Mouse (Mus musculus) lung, postnatal 0 days (tissue): ENCODE results near the gene Wbp2. TPM values are rescaled to one million over a fixed set of nuclear protein-coding genes. Genes with fewer than 3 reads are reported as not detected.
"Not testable (repeated sequence)": the region's sequence is repeated elsewhere in the genome, so short reads cannot be mapped to it uniquely, and the experiment has no call there.

Source experiments
- ATAC-seq: fragments of 200-750 bp; cut with Nextera tagmentation; 2 replicates; pipeline ENCODE4 v1.8.0; 2017; ENCODE audit warnings: moderate library complexity
- DNase-seq: peaks from one replicate; pipeline ENCODE4 v3.0.0-alpha.2; 2016; ENCODE audit warnings: low spot score
- H3K27ac ChIP-seq: fragments of 300-500 bp; sonication (generic); 2 replicates; pipeline ENCODE4 v1.5.1; 2014; ENCODE audit warnings: antibody characterized with exemption, mild to moderate bottlenecking, low read length, mixed read lengths
- H3K27me3 ChIP-seq: fragments of 300-500 bp; sonication (generic); replicated peaks from 2 replicates; pipeline ENCODE4 v1.6.1; 2014; ENCODE audit warnings: low read length, mixed read lengths; ENCODE audit not compliant: insufficient read depth
- H3K36me3 ChIP-seq: fragments of 300-500 bp; sonication (generic); 2 replicates; pipeline ENCODE4 v1.6.1; 2014; ENCODE audit warnings: low read length, mixed read lengths; ENCODE audit not compliant: insufficient read depth
- H3K4me1 ChIP-seq: fragments of 300-500 bp; sonication (generic); 2 replicates; pipeline ENCODE4 v1.6.1; 2014; ENCODE audit warnings: antibody characterized with exemption, low read depth, low read length, mixed read lengths; ENCODE audit not compliant: insufficient read depth
- H3K4me2 ChIP-seq: fragments of 300-500 bp; sonication (generic); replicated peaks from 2 replicates; pipeline ENCODE4 v1.6.1; 2014; ENCODE audit warnings: low read depth, mild to moderate bottlenecking, low read length, moderate library complexity, mixed read lengths
- H3K4me3 ChIP-seq: fragments of 300-500 bp; sonication (generic); 2 replicates; pipeline ENCODE4 v1.5.1; 2014; ENCODE audit warnings: low read depth, low read length
- H3K9ac ChIP-seq: fragments of 300-500 bp; sonication (generic); replicated peaks from 2 replicates; pipeline ENCODE4 v1.6.1; 2014; ENCODE audit warnings: low read depth, mild to moderate bottlenecking
- H3K9me3 ChIP-seq: fragments of 300-500 bp; sonication (generic); 2 replicates; pipeline ENCODE4 v1.6.1; 2016; ENCODE audit warnings: low read length, mixed read lengths
- CTCF ChIP-seq: IDR thresholded peaks from 2 replicates; pipeline ENCODE4 v1.5.1; 2016; ENCODE audit warnings: antibody characterized with exemption, mild to moderate bottlenecking
- EP300 ChIP-seq: IDR thresholded peaks from 2 replicates; pipeline ENCODE4 v1.6.1; 2016; ENCODE audit warnings: antibody characterized with exemption, mild to moderate bottlenecking, control low read depth
- WGBS: fragments of 180-500 bp; shearing (Covaris S2); extraction: QIAGEN DNeasy Blood & Tissue Kit; methylation state at CpG from one replicate; pipeline ENCODE4 v1.1.7; 2014; 5-methylcytosine and 5-hydroxymethylcytosine counted together
- polyA plus RNA-seq: library from polyadenylated mRNA; unstranded; fragments of >200 nt; fragmentation: Nextera tagmentation; extraction: Ambion mirVana; gene quantifications from 2 replicates; pipeline ENCODE4 v1.2.1, GENCODE M21; 2015

The Wbp2 gene
- polyA plus RNA-seq, 1 experiment from 2014 or later, result 108 TPM

- WGBS, result 94% methylated on average over 15 of the region's 15 CpGs
- H3K27me3 ChIP-seq, result no peaks in the 10 kb centered on the region
- no peak overlapping the region for H3K27ac ChIP-seq
- H3K36me3 ChIP-seq, result 0 out of 2 replicates have a peak, but pooled peaks cover 5% of the 10 kb centered on the region
- ATAC-seq (no peak), DNase-seq (no peak)
- TF ChIP-seq CTCF, result no peak
- no peak for TF ChIP-seq EP300
- no peak overlapping the region for H3K4me2 ChIP-seq
- no peak overlapping the region for H3K4me3 ChIP-seq
- H3K9me3 ChIP-seq, result no peaks in the 10 kb centered on the region
- no peak overlapping the region for H3K9ac ChIP-seq
- H3K4me1 ChIP-seq, result peaks cover 15% of the 10 kb centered on the region
These were observed 39.5 kb upstream of the Wbp2 start for GRCm38 (mm10) chr11:116126261-116126660.

- WGBS, result 91% methylated on average over 8 of the region's 8 CpGs
- H3K27ac ChIP-seq, H3K9ac ChIP-seq, H3K4me2 ChIP-seq, H3K4me1 ChIP-seq, H3K27me3 ChIP-seq, H3K9me3 ChIP-seq, DNase-seq, ATAC-seq, H3K4me3 ChIP-seq, H3K36me3 ChIP-seq: not testable (repeated sequence)
These were observed 35.0 kb upstream of the Wbp2 start for GRCm38 (mm10) chr11:116121731-116122245.

- TF ChIP-seq EP300 (no peak), CTCF (peak; percentile 48)
- no peaks in the 10 kb centered on the region for H3K4me1 ChIP-seq
- H3K27ac ChIP-seq, result no peak overlapping the region
- H3K27me3 ChIP-seq, result no peaks in the 10 kb centered on the region
- DNase-seq, result no peak
- no peaks in the 10 kb centered on the region for H3K9me3 ChIP-seq
- H3K36me3 ChIP-seq, result no peaks in the 10 kb centered on the region
- no peak overlapping the region for H3K4me3 ChIP-seq
- no peak overlapping the region for H3K4me2 ChIP-seq
- ATAC-seq, result no peak
- no peak overlapping the region for H3K9ac ChIP-seq
These were observed 31.0 kb upstream of the Wbp2 start for GRCm38 (mm10) chr11:116117819-116118218.

DNA sequence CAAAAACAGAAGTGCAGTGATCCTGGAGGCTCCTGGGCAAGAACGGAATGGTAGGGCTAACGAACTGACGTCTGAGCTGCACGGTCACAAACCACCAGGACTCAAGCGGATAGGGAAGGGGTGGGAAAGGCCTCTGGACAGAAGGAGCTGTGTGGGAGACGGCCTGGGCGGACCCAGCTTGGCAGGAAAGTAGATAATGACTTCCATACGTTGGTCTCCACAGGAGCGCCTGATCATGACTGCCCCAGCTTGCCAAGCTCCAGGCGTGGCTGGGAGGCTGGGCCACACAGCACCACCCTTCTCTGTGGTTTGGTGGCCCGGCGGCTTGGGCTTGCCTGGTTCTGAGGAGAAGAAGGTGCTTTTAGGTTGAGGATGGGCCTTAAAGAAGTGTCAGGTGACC lies 30.4 kb upstream of the Wbp2 start:
- 77% methylated on average over 12 of the region's 12 CpGs for WGBS
- Histone ChIP-seq H3K9me3 (no peaks in the 10 kb centered on the region), H3K9ac (no peak overlapping the region), H3K4me3 (no peak overlapping the region), H3K27ac (no peak overlapping the region), H3K27me3 (no peaks in the 10 kb centered on the region), H3K36me3 (no peaks in the 10 kb centered on the region), H3K4me2 (no peak overlapping the region), H3K4me1 (no peaks in the 10 kb centered on the region)
- DNase-seq (no peak), ATAC-seq (no peak)
- no peak for TF ChIP-seq EP300
- TF ChIP-seq CTCF, result no peak

DNA sequence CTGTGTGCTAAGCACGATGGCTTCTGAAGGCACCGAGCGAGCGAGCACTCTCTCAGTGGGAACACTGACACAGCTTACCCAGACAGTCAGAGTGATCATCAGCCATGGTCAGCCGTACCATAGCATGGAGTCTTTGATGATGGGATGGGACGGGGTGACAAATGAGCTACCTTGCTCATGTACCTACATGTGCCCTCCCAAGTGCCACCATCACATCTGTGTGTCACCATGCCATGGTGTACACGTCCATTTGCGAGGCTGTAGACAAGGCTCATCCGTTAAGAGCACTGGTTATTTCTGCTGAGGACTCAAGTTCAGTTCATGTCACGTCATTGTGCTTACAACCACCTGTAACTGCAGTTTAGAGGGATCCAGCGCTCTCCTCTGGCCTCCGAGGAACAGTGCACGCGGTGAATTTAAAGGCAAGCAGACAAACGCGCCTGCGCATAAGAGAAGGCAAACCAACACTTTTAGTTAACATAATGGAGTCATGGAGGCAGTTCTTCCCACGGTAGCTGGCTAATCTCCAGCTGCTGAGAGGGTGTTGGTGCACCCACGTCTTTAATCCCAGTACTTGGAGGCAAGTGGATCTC lies 24.9 kb upstream of the Wbp2 start:
- Histone ChIP-seq H3K36me3 (no peaks in the 10 kb centered on the region), H3K9me3 (no peaks in the 10 kb centered on the region), H3K4me2 (no peak overlapping the region), H3K9ac (no peak overlapping the region), H3K4me1 (peaks cover 12% of the 10 kb centered on the region; the same call in 1 of the 2 replicates), H3K27me3 (0 out of 2 replicates have a peak, but pooled peaks cover 10% of the 10 kb centered on the region), H3K4me3 (no peak overlapping the region), H3K27ac (no peak overlapping the region)
- TF ChIP-seq EP300, result no peak
- TF ChIP-seq CTCF, result no peak
- ATAC-seq (no peak), DNase-seq (no peak)
- WGBS, result 87% methylated on average over 19 of the region's 19 CpGs

DNA sequence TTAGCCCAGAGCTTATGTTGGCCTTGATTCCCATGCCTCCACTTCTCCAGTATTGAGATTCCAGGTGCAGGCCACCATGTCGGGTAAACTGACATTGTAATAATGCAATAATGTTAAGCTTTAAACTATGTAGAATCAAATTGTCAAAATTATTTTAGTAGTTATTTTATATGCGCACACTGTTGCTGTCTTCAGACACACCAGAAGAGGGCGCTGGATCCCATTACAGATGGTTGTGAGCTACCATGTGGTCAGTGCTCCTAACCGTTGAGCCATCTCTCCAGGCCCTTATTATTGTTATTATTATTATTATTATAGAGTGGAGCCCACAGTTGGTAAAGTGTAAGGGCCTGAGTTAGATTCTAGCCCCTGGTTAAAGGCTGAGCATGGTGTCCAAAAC lies 24.3 kb upstream of the Wbp2 start:
- Histone ChIP-seq H3K9me3 (no peaks in the 10 kb centered on the region), H3K27me3 (0 out of 2 replicates have a peak, but pooled peaks cover 10% of the 10 kb centered on the region)

More for the DNA sequence above, 24.3 kb upstream of the Wbp2 start:
- TF ChIP-seq EP300 (no peak), CTCF (peak; percentile 23; the same call in 1 of the 2 replicates)
- ATAC-seq (no peak), DNase-seq (no peak)
- H3K36me3 ChIP-seq, result 0 out of 2 replicates have a peak, but pooled peaks cover 3% of the 10 kb centered on the region
- H3K27ac ChIP-seq, result 0 out of 2 replicates have a peak overlapping the region, but pooled peaks have one; percentile 58
- H3K4me2 ChIP-seq, result no peak overlapping the region
- H3K4me3 ChIP-seq, result no peak overlapping the region
- WGBS, result 83% methylated on average over 4 of the region's 4 CpGs
- H3K4me1 ChIP-seq, result peaks cover 12% of the 10 kb centered on the region; the same call in 1 of the 2 replicates
- H3K9ac ChIP-seq, result no peak overlapping the region
